Mouse (Mus musculus) CH12.LX (cell line): ENCODE data around the gene Hoxc10. TPM values are rescaled to one million over a fixed set of nuclear protein-coding genes. Genes with fewer than 3 reads are reported as not detected.

Experiments used
- DNase-seq: peaks from one replicate; pipeline ENCODE4 v3.0.0-alpha.2; 2013; ENCODE audit errors: extremely low read depth
- H3K27ac ChIP-seq: 2 replicates; pipeline ENCODE4 v1.5.1; 2012; ENCODE audit warnings: low read depth, mild to moderate bottlenecking, control low read depth, moderate library complexity; ENCODE audit not compliant: insufficient read depth
- H3K27me3 ChIP-seq: replicated peaks from 2 replicates; pipeline ENCODE3; 2012; ENCODE audit warnings: inconsistent platforms
- H3K36me3 ChIP-seq, 2 experiments: replicated peaks in 1 of 2; 2 replicates each; pipeline versions ENCODE3 to v1.6.1; 2012; ENCODE audit warnings: inconsistent platforms in 1 of 2, low read length in 1 of 2, mild to moderate bottlenecking in 1 of 2, mixed read lengths in 1 of 2, moderate library complexity in 1 of 2; ENCODE audit not compliant: control insufficient read depth in 1 of 2, insufficient read depth in 1 of 2
- H3K4me1 ChIP-seq, 2 experiments: 2 replicates each; pipeline ENCODE4 v1.6.1; 2012; ENCODE audit warnings: inconsistent platforms in 1 of 2, moderate library complexity in 1 of 2; ENCODE audit not compliant: insufficient read depth in 2 of 2, control insufficient read depth in 1 of 2
- H3K4me2 ChIP-seq: 2 replicates; pipeline ENCODE4 v1.6.1; 2012; ENCODE audit warnings: low read depth, mild to moderate bottlenecking, control low read depth; ENCODE audit not compliant: poor library complexity, insufficient read depth, severe bottlenecking
- H3K4me3 ChIP-seq, 3 experiments: fragments of 150-350 bp in 1 of 3; sonication (generic) in 1 of 3; replicated peaks in 1 of 3; 2 replicates each; pipeline versions ENCODE3 to v1.5.1; 2011 to 2012; ENCODE audit warnings: low read depth in 2 of 3, low read length in 2 of 3, mild to moderate bottlenecking in 2 of 3, moderate library complexity in 2 of 3, control low read depth in 1 of 3, improper control_type of control experiment in 1 of 3, inconsistent platforms in 1 of 3, mixed read lengths in 1 of 3; ENCODE audit not compliant: poor library complexity in 1 of 3
- H3K79me2 ChIP-seq: replicated peaks from 2 replicates; pipeline ENCODE4 v1.6.1; 2012; ENCODE audit warnings: mild to moderate bottlenecking, moderate library complexity; ENCODE audit not compliant: control insufficient read depth, poor library complexity, insufficient read depth, severe bottlenecking; ENCODE audit errors: extremely low read depth
- H3K9ac ChIP-seq: 2 replicates; pipeline ENCODE4 v1.6.1; 2012; ENCODE audit warnings: low read depth, mild to moderate bottlenecking, control low read depth, moderate library complexity; ENCODE audit not compliant: insufficient read depth
- H3K9me3 ChIP-seq: replicated peaks from 2 replicates; pipeline ENCODE3; 2012; ENCODE audit warnings: low read length, inconsistent platforms, mixed read lengths
- BHLHE40 ChIP-seq: IDR thresholded peaks from 2 replicates; pipeline ENCODE4 v1.6.1; 2011; ENCODE audit warnings: mild to moderate bottlenecking, low read depth, low read length, improper control_type of control experiment
- CHD1 ChIP-seq: IDR thresholded peaks from 2 replicates; pipeline ENCODE4 v1.6.1; 2012; ENCODE audit warnings: low read depth, low read length, improper control_type of control experiment, inconsistent platforms
- CHD2 ChIP-seq: IDR thresholded peaks from 2 replicates; pipeline ENCODE4 v1.6.1; 2011; ENCODE audit warnings: low read length, improper control_type of control experiment
- CTCF ChIP-seq, 2 experiments: IDR thresholded peaks in 1 of 2; conservative IDR thresholded peaks in 1 of 2; 2 replicates each; pipeline ENCODE4 v1.5.1; 2011 to 2012; ENCODE audit warnings: low read depth in 2 of 2, low read length in 2 of 2, improper control_type of control experiment in 1 of 2, inconsistent platforms in 1 of 2, mild to moderate bottlenecking in 1 of 2, moderate library complexity in 1 of 2
- ELF1 ChIP-seq: IDR thresholded peaks from 2 replicates; pipeline ENCODE4 v1.6.1; 2014; ENCODE audit warnings: low read depth, mild to moderate bottlenecking, inconsistent platforms, low read length, improper control_type of control experiment
- EP300 ChIP-seq: IDR thresholded peaks from 2 replicates; pipeline ENCODE4 v1.6.1; 2011; ENCODE audit warnings: low read length, improper control_type of control experiment
- HCFC1 ChIP-seq: IDR thresholded peaks from 2 replicates; pipeline ENCODE4 v1.6.1; 2012; ENCODE audit warnings: low read depth, mild to moderate bottlenecking, inconsistent platforms, low read length, improper control_type of control experiment
- JUN ChIP-seq: IDR thresholded peaks from 2 replicates; pipeline ENCODE4 v1.6.1; 2011; ENCODE audit warnings: low read depth, mild to moderate bottlenecking, low read length, improper control_type of control experiment, moderate library complexity; ENCODE audit not compliant: insufficient read depth
- MAX ChIP-seq: IDR thresholded peaks from 2 replicates; pipeline ENCODE4 v1.6.1; 2011; ENCODE audit warnings: low read length, improper control_type of control experiment
- MYC ChIP-seq: IDR thresholded peaks from 2 replicates; pipeline ENCODE4 v1.6.1; 2011; ENCODE audit warnings: low read depth, mild to moderate bottlenecking, improper control_type of control experiment, low read length
- NELFE ChIP-seq: IDR thresholded peaks from 2 replicates; pipeline ENCODE4 v1.6.1; 2011; ENCODE audit warnings: low read depth, low read length, improper control_type of control experiment
- NRF1 ChIP-seq: IDR thresholded peaks from 2 replicates; pipeline ENCODE4 v1.6.1; 2014; ENCODE audit warnings: low read depth, mild to moderate bottlenecking, inconsistent platforms, low read length, improper control_type of control experiment, moderate library complexity
- PAX5 ChIP-seq: IDR thresholded peaks from 2 replicates; pipeline ENCODE4 v1.6.1; 2012; ENCODE audit warnings: low read length, inconsistent platforms, mixed read lengths
- POLR2AphosphoS2 ChIP-seq: IDR thresholded peaks from 2 replicates; pipeline ENCODE4 v1.6.1; 2011; ENCODE audit warnings: low read depth, low read length, improper control_type of control experiment
- RCOR1 ChIP-seq: conservative IDR thresholded peaks from 2 replicates; pipeline ENCODE4 v1.6.1; 2012; ENCODE audit warnings: low read depth, mild to moderate bottlenecking, inconsistent platforms, low read length, improper control_type of control experiment
- SIN3A ChIP-seq: IDR thresholded peaks from 2 replicates; pipeline ENCODE4 v1.6.1; 2012; ENCODE audit warnings: low read length, improper control_type of control experiment, inconsistent platforms
- SMC3 ChIP-seq: IDR thresholded peaks from 2 replicates; pipeline ENCODE4 v1.6.1; 2011; ENCODE audit warnings: low read depth, low read length, improper control_type of control experiment
- TBP ChIP-seq: conservative IDR thresholded peaks from 2 replicates; pipeline ENCODE4 v1.6.1; 2011; ENCODE audit warnings: low read depth, low read length, improper control_type of control experiment
- UBTF ChIP-seq: IDR thresholded peaks from 2 replicates; pipeline ENCODE4 v1.6.1; 2012; ENCODE audit warnings: low read depth, mild to moderate bottlenecking, inconsistent platforms, low read length, improper control_type of control experiment, moderate library complexity
- USF1 ChIP-seq: IDR thresholded peaks from 2 replicates; pipeline ENCODE4 v1.6.1; 2014; ENCODE audit warnings: low read depth, mild to moderate bottlenecking, inconsistent platforms, low read length, improper control_type of control experiment
- USF2 ChIP-seq: conservative IDR thresholded peaks from 2 replicates; pipeline ENCODE4 v1.6.1; 2011; ENCODE audit warnings: low read depth, low read length, improper control_type of control experiment
- ZMIZ1 ChIP-seq: IDR thresholded peaks from 2 replicates; pipeline ENCODE4 v1.6.1; 2012; ENCODE audit warnings: low read depth, mild to moderate bottlenecking, inconsistent platforms, low read length, improper control_type of control experiment
- ZNF384 ChIP-seq: IDR thresholded peaks from 2 replicates; pipeline ENCODE4 v1.6.1; 2012; ENCODE audit warnings: low read depth, low read length, improper control_type of control experiment, inconsistent platforms
- dilution Hi-C: fragments of 300-500 bp; cut with MboI; formaldehyde crosslinking; loops from 2 replicates; pipeline ENCODE4 v1.14.3; 2020; ENCODE audit warnings: low sequenced_read_pairs; ENCODE audit not compliant: extremely low pct_unique_long_range_greater_than_20kb, extremely low pct_ligation_motif_present
- in situ Hi-C: fragments of 300-500 bp; cut with MboI; formaldehyde crosslinking; loops from 3 replicates; pipeline ENCODE4 v1.14.3; 2019; ENCODE audit warnings: low sequenced_read_pairs, low pct_ligation_motif_present, low pct_unique_long_range_greater_than_20kb, mixed read lengths
- polyA plus RNA-seq: library from polyadenylated mRNA; unstranded; fragments of >175 nt; gene quantifications from 2 replicates; pipeline ENCODE4 v1.2.1, GENCODE M21; 2012; ENCODE audit warnings: low read depth; ENCODE audit not compliant: insufficient read length
- total RNA-seq, 2 experiments: library from RNA; depleted of rRNA; stranded (reverse); fragments of 300-350 nt in 1 of 2; fragments of >200 nt in 1 of 2; gene quantifications; 2 replicates each; pipeline ENCODE4 v1.2.3; 2012 to 2014

Hoxc10 gene
- total and polyA plus RNA-seq, 3 experiments = 0.11 TPM; not detected in 2

- Histone ChIP-seq H3K27ac (no peak overlapping the region), H3K9me3 (peaks cover 4% of the 10 kb centered on the region), H3K4me1 (peaks cover 6 to 56% of the 10 kb centered on the region in 2 experiments; a peak in 3 of 4 replicates), H3K4me3 (peak overlapping the region; percentile 10 to 45 (median 37)), H3K79me2 (no peaks in the 10 kb centered on the region), H3K9ac (no peak overlapping the region; the same call in 1 of the 2 replicates), H3K36me3 (no peaks in the 10 kb centered on the region), H3K27me3 (no peaks in the 10 kb centered on the region), H3K4me2 (0 out of 2 replicates have a peak overlapping the region, but pooled peaks have one; percentile 9)
- dilution Hi-C loops (no loop called here), in situ Hi-C loops (loop anchor here (10.0 kb wide), 1 partner anchor 165 kb away; no protein-coding TSS in a partner anchor)
- TF ChIP-seq ZNF384 (peak; percentile 80), TBP (no peak), USF1 (peak; percentile 85), BHLHE40 (no peak), ELF1 (no peak), ZMIZ1 (no peak), SMC3 (no peak), MAX (0 out of 2 replicates have a peak, but pooled peaks have one; percentile 33), USF2 (peak; percentile 87)
- DNase-seq = peak; percentile 57
Observed at GRCm38 (mm10) chr15:103009265-103010111, 42.9 kb downstream of the Hoxc10 start.

DNA sequence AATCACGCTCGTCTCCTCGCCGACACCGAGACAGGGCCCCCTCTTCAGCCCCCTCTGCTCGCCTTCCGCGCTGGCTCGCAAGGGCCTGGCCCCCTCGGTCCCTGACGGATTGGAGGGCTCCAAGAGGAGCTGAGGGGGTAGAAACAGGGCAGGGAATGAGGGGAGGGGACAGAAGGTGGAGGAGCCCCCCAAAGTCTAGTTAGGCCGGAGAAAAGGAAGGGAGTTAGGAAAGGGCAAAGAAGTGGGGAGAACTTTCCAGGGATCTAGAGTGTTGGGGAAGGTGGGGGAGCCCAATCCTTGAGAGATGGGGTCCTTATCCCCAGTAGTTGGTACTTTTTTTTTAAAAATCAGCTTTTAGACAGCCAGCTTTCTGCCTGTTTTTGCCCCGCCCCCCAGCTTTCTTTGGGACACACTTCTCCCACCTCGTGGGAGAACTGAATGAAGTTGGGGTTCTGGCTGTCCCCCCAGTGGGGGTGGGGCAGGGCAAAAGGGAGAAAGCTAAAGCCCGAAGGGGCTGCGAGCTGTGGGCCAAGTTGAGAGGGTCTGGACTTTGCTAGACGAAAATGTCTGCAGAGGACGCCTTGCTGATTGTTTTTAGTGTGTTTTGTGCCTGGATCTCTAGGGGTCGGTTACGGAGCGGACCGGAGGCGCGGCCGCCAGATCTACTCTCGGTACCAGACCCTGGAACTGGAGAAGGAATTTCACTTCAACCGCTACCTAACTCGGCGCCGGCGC is 43.7 kb downstream of the Hoxc10 start:
- Histone ChIP-seq H3K36me3 (no peaks in the 10 kb centered on the region), H3K4me2 (no peak overlapping the region), H3K9ac (no peak overlapping the region), H3K79me2 (no peaks in the 10 kb centered on the region), H3K27me3 (no peaks in the 10 kb centered on the region), H3K4me1 (peaks cover 2 to 48% of the 10 kb centered on the region in 2 experiments; a peak in 3 of 4 replicates), H3K4me3 (no peak overlapping the region), H3K27ac (no peak overlapping the region), H3K9me3 (peaks cover 7% of the 10 kb centered on the region)
- dilution Hi-C loops (no loop called here), in situ Hi-C loops (loop anchor here (10.0 kb wide), 1 partner anchor 165 kb away; no protein-coding TSS in a partner anchor)
- DNase-seq = no peak
- TF ChIP-seq USF1 = no peak
- TF ChIP-seq NELFE = no peak
- TF ChIP-seq CTCF (conservative IDR thresholded peaks at IDR 0.05 in 1 of 2, IDR thresholded peaks at IDR 0.05 in 1 of 2; ENCODE audit: low read depth in 2 of 2, low read length in 2 of 2) = no peak
- TF ChIP-seq EP300 = no peak
- no peak for TF ChIP-seq NRF1
- TF ChIP-seq UBTF = no peak
- no peak for TF ChIP-seq POLR2AphosphoS2
- TF ChIP-seq SIN3A = no peak
- no peak for TF ChIP-seq RCOR1
- no peak for TF ChIP-seq PAX5
- TF ChIP-seq MYC = no peak
- no peak for TF ChIP-seq CHD1
- no peak for TF ChIP-seq ELF1
- TF ChIP-seq JUN = no peak
- TF ChIP-seq CHD2 = no peak
- TF ChIP-seq BHLHE40 = no peak
- TF ChIP-seq ZMIZ1 = no peak
- TF ChIP-seq ZNF384 = no peak
- TF ChIP-seq HCFC1 = no peak
